Mouse (Mus musculus): Measurements from ENCODE around the gene Gm340.
A peak's percentile ranks its signal among the peaks of the same experiment; 100 is the strongest.

The Gm340 gene

DNA sequence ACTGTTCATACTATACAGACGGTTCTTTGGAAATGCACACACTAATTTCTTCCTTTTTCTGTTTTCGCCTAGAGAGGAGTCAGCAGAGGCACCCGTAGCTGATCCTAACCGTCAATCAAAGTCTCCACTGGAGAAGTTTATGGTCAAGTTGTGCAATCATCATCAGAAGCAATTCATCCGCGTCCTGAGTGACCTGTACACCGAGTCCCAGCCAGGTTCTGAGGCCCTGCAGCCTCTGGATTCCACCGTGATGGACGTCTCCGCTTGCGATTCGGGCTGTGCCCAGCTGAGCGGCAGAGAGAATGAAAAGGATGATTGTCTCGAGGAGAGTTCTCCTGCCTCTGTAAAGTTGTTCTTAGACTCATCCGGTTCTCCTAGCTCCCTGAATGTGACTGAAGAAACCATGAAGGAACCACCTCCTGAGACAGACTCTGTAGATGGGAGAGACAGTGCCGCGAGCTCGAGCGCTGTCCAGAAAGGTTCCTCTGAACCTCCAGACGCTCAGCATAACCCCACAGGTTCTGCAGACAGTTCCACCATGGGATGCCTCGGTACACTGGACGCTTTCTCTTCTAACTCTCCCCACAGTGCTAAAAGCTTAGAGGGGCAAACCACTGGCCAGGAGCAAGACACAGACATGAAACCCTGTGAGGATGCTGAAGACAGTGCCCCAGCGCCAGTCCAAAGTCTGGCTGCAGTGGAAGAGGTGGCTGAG is at the start of gene Gm340:
Gene Gm340 (plus strand): TSS at position 665 of the 715 bp plus-strand sequence.
- DNase-seq = no peak

DNA sequence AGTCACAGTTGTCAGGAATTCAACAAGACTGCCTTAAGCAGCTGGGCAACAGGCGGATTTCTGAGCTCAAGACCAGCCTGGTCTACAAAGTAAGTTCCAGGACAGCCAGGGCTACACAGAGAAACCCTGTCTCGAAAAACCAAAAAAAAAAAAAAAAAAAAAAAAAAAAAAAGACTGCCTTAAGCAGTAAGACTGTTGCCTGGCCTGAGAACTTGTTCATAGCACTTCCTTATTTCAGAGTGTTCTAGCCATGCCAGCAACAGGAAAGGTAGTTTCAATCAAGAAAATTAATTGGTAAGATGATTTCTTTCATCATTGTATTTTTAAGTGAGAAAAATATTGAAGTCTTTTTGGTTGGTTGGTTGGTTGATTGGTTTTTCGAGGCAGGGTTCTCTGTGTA is 48.1 kb upstream of the Gm340 start:
- no peak for DNase-seq

DNA sequence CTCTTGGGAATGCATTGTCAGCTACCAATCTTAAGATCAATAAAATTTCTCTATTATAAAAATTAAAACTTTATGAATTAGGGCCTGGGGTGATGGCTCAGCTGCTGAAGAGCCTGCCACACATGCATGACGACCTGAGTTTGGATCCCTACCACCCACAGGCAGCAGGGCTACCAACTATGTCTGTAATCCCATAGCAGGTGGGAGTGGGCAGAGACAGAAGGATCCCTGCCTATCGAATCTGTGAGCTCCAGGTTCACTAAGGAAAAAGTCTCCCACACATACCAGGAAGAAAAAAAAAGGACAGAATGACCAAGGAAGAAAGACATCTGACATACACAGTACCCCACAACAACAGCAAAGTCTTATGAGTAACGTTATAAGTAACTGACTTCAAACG is 25.2 kb upstream of the Gm340 start:
- no peak for DNase-seq

DNA sequence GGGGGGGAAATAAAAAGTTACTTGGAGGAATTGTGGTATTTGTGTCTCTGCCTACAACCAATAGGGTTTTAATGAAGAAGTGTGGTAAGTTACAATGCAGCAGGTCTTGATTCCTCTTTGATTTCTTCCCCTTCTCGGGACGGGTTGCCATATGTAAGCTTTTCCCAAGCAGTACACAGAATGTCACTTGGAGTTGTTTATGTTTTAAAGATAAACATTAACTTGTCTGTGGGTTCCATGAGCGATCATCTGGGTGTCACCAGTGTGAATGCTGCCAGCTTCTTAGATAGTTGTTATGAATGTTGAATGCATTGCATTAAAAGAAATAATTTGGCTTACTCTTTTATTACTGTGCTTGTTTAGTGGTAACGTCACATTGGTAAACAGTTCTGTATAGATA is 24.7 kb upstream of the Gm340 start:
- DNase-seq = no peak

DNA sequence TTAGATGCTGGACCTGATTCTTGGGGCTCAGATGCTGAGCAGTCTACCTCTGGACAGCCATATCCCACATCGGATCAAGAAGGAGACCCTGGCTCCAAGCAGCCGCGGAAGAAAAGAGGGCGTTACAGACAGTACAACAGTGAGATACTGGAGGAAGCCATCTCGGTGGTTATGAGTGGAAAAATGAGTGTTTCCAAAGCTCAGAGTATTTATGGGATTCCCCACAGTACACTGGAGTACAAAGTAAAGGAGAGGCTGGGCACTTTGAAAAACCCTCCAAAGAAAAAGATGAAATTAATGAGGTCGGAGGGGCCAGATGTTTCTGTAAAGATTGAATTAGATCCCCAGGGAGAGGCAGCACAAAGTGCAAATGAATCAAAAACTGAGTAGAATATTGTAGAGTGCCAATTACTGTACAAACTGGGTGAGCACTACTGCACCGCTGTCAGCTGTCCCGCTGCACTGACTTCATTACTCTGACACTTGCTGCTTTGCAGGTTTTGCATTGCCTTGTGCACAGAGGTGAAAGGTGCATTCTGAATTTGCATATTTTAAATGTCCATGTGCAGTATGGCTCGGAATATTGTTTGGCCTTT is 23.2 kb upstream of the Gm340 start:
- no peak for DNase-seq

DNA sequence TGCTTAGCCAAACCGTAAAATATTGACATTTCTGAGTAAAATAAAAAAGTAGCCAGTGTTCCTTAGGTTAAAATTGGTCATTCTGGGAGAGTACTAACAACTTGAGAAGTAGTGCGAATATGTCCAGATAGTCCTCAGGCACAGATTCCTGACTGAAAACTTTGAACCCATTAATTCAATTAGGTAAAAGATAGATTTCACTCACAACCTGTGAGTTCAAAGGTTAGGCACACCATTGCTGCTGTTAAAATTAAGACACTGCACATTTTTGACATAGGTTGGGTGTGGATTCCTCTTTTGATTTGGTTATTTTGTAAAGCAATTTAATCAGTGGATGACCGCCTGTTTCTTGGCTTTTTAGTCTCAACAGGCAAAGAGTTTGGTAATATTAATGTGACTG is 21.3 kb upstream of the Gm340 start:
- no peak for DNase-seq

DNA sequence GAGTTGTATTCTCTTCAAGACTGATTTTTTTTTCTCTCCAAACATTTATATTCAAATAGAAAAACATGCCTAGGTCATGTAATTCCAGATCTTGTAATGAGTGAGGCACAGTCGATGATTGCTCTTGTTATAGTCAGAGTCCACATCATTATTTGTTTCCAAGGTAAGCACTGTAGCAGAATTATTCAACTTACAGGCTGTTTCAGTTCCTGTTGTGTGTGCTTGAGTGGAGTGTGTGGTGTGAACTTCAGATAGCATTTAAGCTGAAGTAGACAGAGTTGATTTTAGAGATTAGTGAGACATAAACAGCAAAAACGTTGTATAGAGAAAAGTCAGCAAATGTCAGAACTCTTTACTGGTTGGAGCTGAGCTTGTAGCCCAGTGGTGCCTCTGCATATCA is 13.4 kb upstream of the Gm340 start:
- DNase-seq = no peak

DNA sequence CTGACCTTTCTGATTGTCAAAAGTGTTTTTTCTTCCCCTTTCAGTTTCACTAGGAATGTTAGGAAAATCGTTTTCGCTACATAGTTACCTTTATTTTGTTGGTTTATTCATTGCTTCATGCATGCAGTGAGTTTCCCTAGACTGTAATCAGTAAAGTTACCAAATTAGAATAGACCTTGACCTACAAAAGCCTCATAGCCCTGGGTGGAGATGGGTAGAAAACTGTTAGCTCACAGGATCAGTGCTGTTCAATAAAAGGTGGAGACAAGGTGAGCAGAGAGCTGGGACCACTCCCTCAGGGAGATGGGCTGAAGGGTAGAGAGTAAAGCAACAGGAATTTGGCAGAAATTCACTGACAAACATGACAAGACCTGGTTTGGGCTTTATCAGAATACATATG is 8.5 kb upstream of the Gm340 start:
- DNase-seq = no peak

DNA sequence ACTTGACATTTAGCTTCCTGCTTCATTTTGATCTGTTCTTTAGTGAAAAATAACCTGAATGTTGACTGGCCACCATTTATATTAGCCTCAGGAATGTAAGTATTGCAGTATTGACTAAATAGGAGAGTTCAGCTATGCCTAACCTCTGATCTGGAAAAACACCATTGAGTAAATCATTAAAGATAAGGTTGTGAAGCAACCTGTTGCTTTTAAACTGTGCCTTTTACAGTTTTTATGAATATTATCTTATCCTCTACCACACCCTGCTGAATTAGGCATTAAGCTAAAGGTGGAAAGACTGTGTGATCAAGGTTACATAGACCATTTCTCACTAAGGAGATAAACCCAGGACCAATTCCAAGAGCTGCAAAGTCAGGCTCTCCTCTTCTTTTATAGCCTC is 4.6 kb upstream of the Gm340 start:
- no peak for DNase-seq

DNA sequence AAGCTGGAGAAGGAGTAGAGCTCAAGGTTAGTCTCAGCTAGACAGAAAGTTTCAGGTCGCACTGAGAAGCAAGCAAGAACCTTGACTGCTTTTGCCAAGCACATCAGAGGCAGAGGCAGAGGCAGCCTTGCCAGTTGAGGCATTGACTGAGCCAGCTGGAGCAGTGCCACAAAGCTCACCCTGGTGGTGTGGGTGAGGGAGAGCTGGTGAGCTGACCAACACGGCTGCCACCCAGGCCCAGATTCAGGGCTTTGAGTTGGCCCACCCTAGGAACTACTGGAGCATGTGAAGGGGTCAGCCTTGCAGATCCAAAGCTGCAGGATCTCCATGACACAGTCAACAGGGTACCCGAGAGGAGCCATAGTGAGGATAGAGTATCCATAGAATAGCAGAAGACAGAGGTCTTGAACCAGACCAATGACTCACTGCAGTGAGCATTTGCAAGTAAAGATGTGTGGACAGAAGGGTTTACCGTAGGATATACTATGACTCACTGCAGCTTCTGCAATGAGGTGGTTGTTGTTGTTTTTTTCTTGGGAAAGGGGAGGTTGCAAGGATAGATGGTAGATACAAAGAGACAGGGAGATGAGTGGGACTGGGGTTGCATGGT is 2.8 kb upstream of the Gm340 start:
- peak in 1 of 2 experiments; percentile 31 for DNase-seq

DNA sequence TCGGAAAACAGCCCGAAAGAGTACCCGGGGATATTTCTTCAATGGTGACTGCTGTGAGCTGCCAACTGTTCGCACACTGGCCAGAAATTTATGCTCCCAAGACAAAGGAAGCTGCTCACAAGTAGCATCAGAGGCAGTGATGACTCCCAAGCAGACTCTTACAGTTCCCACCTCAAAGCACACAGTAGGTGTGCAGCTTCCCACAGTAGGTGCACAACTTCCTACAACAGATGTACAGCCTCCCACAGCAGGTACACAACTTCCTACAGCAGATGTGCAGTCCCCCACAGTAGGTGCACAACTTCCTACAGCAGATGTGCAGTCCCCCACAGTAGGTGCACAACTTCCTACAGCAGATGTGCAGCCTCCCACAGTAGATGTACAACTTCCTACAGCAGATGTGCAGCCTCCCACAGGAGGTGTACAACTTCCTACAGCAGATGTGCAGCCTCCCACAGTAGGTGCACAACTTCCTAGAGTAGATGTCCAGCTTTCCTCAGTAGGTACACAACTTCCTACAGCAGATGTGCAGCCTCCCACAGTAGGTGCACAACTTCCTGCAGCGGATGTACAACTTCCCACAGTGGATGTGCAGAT is 846 bp downstream of the Gm340 start:
- DNase-seq = no peak

DNA sequence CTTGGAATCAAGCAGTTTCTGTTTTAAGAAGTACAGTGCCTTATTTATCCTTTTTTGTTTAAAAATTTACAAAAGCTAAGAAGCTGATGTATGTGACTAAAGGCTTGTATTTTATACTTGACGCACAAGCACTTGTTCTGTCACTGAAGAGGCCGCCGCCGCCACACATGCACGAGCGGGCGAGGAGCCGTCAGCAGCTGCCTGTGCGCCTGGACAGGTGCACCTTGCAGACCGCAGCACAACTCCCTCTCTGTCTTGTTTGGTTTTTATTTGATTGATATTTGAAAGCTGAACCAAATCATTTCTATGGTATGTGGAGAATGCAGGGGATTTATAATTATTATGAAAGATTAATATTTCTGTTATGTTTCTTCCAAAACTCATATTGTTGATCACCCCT is 4.6 kb downstream of the Gm340 start:
- DNase-seq = no peak

DNA sequence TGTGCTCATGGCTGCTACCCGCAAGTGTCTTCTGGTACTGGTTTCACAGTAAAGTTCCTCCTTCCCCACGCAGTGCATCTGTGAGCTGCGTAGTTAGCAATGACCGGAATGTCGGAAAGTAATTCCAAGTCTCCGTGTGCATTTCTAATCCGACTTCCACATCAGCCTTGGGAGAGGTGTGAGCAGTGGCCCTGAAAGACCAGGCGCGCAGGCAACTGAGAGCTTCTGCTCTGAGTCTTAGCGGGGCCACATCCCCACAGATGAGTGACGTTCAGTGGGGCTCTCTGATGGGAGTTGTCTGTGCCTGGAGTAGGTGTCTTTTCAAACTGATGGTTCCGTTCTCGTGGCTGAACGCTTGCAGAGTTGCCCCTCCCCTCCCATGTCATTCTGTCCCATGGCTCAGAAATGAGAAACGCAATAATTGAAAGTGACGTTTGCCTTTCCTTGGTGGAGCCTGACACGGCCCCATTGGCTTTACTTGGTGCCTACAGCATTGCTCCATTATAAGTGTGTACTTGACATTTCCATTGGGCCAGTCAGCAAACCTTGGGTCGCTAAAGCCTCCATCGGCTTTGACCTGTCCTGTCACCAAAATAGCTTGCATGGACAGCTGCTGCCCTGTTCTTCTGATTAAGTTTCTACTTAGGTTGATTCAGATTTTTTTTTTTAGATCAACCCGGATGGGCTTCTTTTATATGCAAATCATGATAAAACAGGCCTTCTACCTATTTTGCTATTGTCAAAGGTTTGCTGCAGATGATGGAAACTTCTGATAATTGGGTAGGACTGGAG is 5.5 kb downstream of the Gm340 start:
- DNase-seq = no peak

DNA sequence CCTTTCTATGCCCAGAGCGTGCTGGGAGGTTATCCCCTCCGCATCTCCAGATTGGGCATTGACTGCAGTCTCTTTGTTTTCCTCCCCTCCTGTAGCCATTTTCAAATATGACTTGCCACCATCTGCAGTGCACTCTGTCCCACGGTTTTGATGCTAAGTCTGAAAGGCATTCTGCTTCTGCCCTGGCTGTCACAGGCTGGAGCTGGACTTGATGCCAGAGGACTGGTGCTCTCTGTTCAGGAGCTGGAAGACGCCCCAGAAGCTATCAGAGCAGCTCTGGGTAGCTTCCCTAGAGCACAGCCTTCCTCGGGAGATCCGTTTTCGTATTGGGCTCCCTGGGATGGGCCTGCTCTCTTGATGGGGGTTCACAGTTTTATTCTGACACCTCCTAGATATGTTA is 6.9 kb downstream of the Gm340 start:
- DNase-seq = no peak

DNA sequence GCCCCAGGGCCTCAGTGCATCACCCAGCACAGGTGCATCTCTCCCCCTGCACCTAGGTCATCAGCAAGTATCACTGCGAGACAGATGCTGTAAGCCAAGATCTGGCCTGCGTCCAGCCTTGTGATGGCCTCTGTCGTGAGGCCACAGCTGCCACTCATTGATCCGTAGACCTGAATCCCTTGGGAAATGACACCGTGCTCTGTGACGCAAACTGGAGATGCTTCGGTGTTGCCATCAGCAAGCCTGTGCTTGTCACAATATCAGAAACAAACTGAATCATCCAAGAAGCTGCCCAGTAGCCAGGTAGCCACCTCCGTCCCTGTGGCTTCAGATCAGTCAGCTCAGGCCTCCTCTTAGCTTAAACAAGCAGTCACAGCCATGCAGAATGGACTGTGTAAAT is 7.5 kb downstream of the Gm340 start:
- no peak for DNase-seq

DNA sequence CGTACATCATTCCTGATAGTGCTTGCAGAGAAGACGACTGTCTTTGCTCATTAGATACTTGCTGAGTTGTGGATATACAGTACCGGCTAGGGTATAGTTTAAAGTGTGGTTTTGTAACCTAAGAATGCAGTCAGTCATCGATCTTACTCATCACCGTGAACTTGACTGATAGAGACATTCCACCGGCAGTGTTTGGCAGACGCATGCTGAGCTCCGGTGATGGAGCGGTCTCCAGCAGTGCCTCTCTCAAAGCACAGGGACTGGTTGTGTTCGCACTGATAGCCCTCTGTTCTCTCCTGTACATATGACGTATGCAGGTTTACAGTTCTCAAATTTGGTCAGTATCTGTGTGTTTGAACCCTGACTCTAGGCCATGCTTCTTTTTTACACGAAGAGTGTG is 9.6 kb downstream of the Gm340 start:
- DNase-seq = no peak

DNA sequence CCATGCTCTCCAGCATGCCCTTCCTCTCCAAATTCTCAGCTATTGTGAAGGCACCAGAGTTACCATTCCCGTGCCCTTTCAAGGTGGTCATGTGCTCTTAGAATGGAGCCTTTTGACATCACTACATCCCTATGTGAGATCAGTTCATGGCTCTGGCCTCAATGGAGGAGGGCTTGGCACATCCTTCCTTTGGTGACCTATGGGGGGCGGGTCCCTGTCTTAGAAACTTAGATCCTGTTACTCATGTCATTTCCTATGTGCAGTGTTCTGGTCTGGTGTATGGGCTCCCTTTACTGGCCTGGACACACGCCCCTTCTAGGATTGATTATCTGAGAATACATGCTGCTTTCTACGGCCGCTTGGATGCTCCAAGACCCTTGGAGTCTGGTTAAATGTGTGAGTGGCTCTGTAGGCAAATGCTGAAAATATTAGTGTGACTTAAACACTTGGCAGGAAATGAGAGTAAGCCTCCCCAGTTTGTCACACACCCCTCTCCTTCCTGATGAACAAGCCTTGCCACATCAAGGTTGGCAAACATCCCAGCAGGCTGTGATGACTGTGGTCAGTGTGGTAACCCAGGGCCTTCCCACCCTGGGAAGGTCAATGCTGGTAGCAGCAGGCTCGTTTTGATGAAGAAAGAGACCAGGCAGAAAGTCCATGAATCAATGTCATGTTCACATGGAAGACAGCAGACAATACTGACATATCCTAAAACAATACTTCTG is 15.2 kb downstream of the Gm340 start:
- peak; percentile 20 to 24 for DNase-seq

DNA sequence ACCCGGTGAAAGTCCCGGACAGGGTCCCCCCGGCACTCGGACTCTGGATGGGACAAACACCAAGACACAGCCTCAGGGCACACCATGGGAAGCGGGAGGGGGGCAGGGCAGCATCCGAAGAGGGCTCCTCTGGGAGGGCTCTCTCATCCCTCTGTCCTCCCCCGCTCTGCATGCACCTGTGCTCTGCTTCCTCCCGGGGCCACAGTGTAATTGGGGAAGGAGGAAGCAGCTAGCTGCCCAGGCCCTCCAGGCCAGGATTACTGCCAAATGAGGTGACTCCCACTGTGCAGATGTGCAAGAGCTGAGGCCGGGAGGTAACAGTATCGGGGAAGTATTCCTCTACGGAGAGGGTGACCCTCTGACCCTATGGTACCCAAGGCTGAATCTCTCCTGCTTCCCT is 18.5 kb downstream of the Gm340 start:
- DNase-seq = no peak

DNA sequence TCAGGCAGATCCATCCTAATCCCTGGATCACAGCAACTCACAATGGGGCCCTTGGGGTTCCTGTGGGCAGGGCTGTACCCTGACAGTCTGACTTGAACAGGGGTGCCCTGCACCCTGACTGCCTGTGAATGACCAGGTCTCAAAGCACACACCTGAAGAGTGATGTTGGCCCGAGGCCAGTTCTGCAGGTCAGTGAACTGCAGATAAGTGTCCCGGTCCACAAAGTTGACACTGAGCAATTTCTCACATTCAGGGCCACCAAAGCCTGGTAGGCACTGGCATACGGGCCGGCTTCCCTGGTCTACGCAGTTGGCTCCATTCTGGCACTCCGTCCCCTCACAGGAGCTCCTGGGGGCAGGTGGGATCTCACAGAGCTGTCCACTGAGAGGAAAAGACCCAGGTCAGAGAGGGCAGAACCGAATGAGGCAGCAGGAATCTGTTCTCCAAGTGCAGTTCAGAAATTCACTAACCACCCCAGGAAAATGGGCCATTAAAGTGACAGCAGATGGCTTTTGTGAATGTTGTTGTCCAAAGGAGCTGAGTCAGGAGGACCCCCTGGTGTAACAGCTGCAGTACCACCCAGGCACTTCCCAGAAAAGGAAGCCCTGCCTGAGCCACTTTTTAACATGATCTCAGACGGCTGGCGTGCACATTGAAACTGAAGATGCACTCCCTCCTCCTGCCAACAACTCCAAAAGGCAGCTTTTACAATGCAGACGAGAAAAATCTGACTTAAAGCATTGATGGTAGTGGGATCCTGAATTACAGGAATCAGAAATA is 24.2 kb downstream of the Gm340 start:
- DNase-seq = no peak

DNA sequence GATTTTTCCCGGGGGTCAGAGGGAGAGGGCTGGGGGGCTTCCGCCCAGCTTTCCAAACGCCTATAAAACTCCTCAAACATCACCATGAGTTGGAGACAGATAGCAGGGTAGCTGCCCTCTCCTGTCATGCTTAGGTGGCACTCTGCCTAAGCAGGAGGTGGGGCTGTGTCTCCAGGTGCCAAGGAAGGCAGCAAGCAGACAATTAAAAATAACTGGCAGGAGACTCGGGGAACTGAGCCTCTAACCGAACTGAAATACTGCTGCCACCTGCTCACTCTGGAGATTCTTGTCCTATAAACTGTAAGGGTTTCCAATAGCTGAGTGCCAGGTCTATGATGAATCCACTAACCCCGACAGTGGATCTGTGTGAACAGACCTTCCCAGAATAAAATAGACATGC is 29.5 kb downstream of the Gm340 start:
- no peak for DNase-seq

DNA sequence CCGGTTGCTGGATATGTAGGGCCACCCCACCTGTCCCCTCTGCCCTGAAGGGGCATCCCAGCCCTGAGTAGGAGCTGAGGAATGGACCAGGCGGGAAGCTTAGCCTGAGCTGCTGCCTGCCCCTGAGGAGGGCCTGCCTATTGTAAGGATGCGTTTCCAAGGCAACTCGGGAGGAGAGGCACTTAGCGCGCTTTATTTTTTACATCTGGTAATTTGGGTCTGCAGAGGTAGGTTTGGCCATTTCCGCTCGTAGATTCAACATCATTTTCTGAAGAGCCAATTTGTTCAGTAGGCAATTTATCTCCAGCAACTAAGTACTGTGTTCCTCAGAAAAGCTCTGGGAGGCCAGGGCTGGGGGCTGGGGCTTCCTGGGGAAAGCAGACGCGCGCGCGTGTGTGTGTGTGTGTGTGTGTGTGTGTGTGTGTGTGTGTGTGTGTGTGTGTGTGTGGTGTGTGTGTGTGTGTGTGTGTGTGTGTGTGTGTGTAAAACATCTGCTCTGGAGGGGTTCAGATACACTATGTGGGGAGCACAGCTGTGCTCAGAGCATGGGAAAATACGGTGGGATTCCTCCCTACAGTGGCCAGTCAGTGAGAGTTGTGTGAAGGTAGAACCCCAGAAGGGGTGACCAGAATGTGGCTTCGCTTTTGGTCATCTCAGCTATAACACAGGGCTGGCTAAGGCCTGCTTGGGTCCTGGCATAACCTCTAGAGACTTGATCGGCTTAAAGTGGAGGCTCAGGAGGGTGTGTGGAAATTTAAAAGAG is 31.3 kb downstream of the Gm340 start:
- DNase-seq = no peak

All from kidney, postnatal 4 days (tissue).